Mouse (Mus musculus) hematopoietic stem cell, adult 5-6 weeks (primary cell): ENCODE measurements at regions not wholly inside any gene's neighbourhood (a gene's known extent, or its start where the extent isn't known, plus 50 kb on each side); places are given as distances from the start of the nearest gene placed in this dataset.
"Not testable (repeated sequence)": the region's sequence is repeated elsewhere in the genome, so short reads cannot be mapped to it uniquely, and the experiment has no call there.

Experiments
- ATAC-seq, 2 experiments: fragments of 125-278 bp in 1 of 2; replicated peaks in 1 of 2; 2 replicates each; pipeline ENCODE4 v1.8.0; 2016 to 2017; ENCODE audit warnings: inconsistent platforms in 2 of 2, mild to moderate bottlenecking in 2 of 2, moderate number of reproducible peaks in 2 of 2, low read depth in 1 of 2, moderate TSS enrichment in 1 of 2; ENCODE audit not compliant: low FRiP score in 2 of 2, poor library complexity in 2 of 2, severe bottlenecking in 2 of 2, insufficient read depth in 1 of 2, low TSS enrichment in 1 of 2

DNA sequence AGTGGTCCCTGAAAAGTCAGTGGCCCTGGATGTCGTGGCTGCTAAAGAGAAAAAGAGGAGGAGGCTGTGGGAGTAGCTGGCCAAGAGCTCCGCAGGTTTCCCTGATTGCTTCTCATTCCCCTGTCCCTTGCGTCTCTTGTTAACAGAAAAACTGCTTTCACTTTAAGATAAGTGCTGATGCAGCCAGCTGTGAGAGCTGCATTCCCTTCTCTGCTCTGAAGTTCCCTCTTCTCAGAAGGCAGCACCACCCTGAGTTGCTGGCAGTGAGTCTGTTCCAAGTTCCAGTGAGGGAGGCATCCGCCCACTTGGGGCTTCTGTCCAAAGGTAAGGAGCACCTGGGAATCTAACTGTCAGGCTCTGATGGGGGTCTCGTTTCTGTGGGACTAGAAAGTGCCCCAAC lies 63.5 kb downstream of the Olfr693 start:
- peak; percentile 65 to 72; a peak in 2 of 4 replicates for ATAC-seq

- no peak for ATAC-seq
Measured at GRCm38 (mm10) chr7:106612723-106613122, 67.7 kb downstream of the Olfr693 start.

DNA sequence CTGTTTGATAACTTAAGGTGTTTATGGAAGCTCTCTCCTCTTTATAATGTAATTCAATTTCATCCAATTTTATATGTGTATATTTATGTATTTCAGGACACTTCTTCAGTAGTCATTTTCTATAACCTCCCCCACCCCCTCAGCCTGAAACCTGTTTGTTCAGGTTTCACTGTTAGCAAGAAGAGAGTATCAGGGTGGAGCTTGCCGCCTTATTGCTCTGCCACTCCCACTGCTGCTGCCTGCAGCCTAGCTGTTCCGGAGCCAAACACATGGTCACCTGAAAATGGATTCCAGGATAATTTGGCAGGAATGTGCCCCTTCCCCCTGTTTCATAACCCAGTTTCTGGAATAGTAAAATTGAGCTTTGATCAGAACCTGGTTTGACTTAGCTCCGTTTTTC lies 100.0 kb downstream of the Olfr693 start:
- ATAC-seq, result no peak

DNA sequence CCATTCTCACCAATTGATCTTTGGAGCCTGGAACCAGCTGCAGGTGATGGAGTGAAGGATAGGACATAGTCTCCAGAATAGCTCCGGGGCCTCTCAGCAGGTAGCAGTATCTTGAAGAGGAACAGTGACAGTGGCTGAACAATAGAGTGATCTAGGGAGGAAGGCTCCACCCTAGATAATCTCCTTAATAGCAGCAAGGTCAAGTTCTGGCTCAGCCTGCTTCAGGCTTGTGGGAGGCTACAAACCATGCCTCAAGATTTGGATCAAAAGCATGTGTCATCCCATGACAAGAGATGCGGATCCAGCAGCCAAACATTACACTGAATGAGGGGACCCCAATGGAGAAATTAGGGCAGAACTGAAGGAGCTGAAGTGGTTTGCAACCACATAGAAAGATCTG lies 112.1 kb downstream of the Olfr693 start:
- ATAC-seq, result not testable (repeated sequence)

- peak; percentile 75 to 87 for ATAC-seq
Measured at GRCm38 (mm10) chr7:106550881-106551575, 129.4 kb downstream of the Olfr693 start.

DNA sequence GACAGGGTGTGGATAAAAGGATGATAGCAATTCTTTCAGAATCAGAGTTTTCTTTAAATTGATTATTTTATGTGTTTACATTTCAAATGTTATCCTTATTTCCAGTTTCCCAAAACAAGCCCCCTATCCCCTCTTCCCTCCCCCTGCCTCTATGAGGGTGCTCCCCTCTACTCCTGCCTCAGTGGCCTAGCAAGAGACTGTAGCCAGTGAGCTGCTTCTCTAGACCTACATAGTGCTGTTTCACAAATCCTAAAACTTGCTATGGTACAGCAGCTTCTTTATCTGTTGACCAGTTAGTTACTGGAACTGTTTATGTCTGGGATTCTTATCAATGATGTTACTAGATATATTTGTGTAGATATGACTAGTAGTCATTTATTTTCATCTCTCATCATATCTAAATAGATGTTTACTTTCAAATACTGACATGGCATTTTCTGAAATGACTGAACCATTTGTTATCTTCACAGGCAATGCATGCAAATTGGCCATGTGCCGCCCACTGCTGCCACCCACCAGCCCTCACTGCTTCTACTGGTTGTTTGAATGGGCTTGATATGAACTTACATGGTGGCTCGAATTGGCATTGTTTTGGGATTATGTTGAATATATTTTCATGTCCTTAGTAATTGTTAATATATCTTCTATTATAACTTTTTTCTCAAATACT lies 150.8 kb downstream of the Olfr693 start:
- ATAC-seq, result peak; percentile 33 to 48; a peak in 1 of 4 replicates

- ATAC-seq, result peak; percentile 100
Measured at GRCm38 (mm10) chr7:106529023-106529422, 151.4 kb downstream of the Olfr693 start.

- ATAC-seq, result no peak
Measured at GRCm38 (mm10) chr7:106494851-106495250, 185.5 kb downstream of the Olfr693 start.
